ENCODE assay signal across 21 mouse cellular contexts in genomic region chr11:53091596-53091995, GRCm38 (mm10).
DNase-seq lines count a peak whose midpoint lies in the region; ATAC-seq lines count a peak whose summit lies in the region.
"Had no signal": no experiment of that assay in that cellular context is flagged by ENCODE, and none has a peak within 500 bp of the region (broad histone marks: within the 10 kb centered on the region; RNA-seq: fewer than 3 reads in every experiment).

No protein-coding gene starts in this region.

- no peak for DNase-seq in hindbrain, embryonic 14.5 days (ENCODE audit: low spot score)
- DNase-seq in embryonic facial prominence, embryonic 10.5 days (ENCODE audit: low spot score), result peak; percentile 13
- DNase-seq in embryonic facial prominence, embryonic 11.5 days (ENCODE audit: low spot score), result peak; percentile 58
- DNase-seq in embryonic facial prominence, embryonic 14.5 days (ENCODE audit: low spot score), result peak; percentile 69
- no peak for DNase-seq in spleen, adult 18-20 months
- no peak for DNase-seq in neural tube, embryonic 10.5 days (ENCODE audit: extremely low spot score, low spot score)
- DNase-seq: adrenal gland, postnatal 14 days; cerebellum, adult 11 months; cerebellum, adult 2 months; cerebellum, adult 9-11 months; cerebellum, postnatal 25 days; gastrocnemius, postnatal 25 days; heart, adult 18-20 months; kidney, adult 18-20 months had no signal

- no peak overlapping the region for H3K4me3 ChIP-seq in hindbrain, embryonic 13.5 days
- no peak overlapping the region for H3K4me3 ChIP-seq in hindbrain, embryonic 14.5 days (replicated peaks; ENCODE audit: low read length)
- H3K4me3 ChIP-seq in embryonic facial prominence, embryonic 10.5 days, result no peak overlapping the region
- H3K4me3 ChIP-seq in embryonic facial prominence, embryonic 11.5 days (ENCODE audit: low read depth, low read length), result no peak overlapping the region
- no peak overlapping the region for H3K4me3 ChIP-seq in embryonic facial prominence, embryonic 14.5 days (ENCODE audit: low read depth, low read length)
- H3K4me3 ChIP-seq: erythroblast, embryonic 14.5 days; forebrain, embryonic 12.5 days; forebrain, embryonic 15.5 days had no signal

- ATAC-seq in hindbrain, embryonic 13.5 days (ENCODE audit: low FRiP score), result no peak
- no peak for ATAC-seq in hindbrain, embryonic 14.5 days (ENCODE audit: low FRiP score)
- ATAC-seq in embryonic facial prominence, embryonic 11.5 days (replicated peaks; ENCODE audit: insufficient number of reproducible peaks, low FRiP score, low TSS enrichment, low read depth), result no peak
- ATAC-seq in embryonic facial prominence, embryonic 14.5 days (ENCODE audit: low read depth), result no peak
- ATAC-seq: CD4-positive, CD25-positive, alpha-beta regulatory T cell, adult 4 months; forebrain, embryonic 15.5 days; hindbrain, embryonic 16.5 days; intestine, embryonic 16.5 days had no signal

- H3K4me1 ChIP-seq in hindbrain, embryonic 13.5 days (replicated peaks), result peaks cover 15% of the 10 kb centered on the region
- H3K4me1 ChIP-seq in hindbrain, embryonic 14.5 days (replicated peaks; ENCODE audit: control insufficient read depth, insufficient read depth, low read length), result no peaks in the 10 kb centered on the region; the same call in 1 of the 2 replicates
- peaks cover 27% of the 10 kb centered on the region for H3K4me1 ChIP-seq in embryonic facial prominence, embryonic 10.5 days
- H3K4me1 ChIP-seq in embryonic facial prominence, embryonic 11.5 days (ENCODE audit: control insufficient read depth, insufficient read depth, low read length), result no peaks in the 10 kb centered on the region
- H3K4me1 ChIP-seq in embryonic facial prominence, embryonic 14.5 days (ENCODE audit: control insufficient read depth, insufficient read depth, low read length), result peaks cover 10% of the 10 kb centered on the region; the same call in 1 of the 2 replicates
- H3K4me1 ChIP-seq: forebrain, embryonic 12.5 days; forebrain, embryonic 15.5 days had no signal

- H3K27me3 ChIP-seq in hindbrain, embryonic 13.5 days, result no peaks in the 10 kb centered on the region
- no peaks in the 10 kb centered on the region for H3K27me3 ChIP-seq in hindbrain, embryonic 14.5 days (ENCODE audit: control insufficient read depth, insufficient read depth, low read length)
- no peaks in the 10 kb centered on the region for H3K27me3 ChIP-seq in embryonic facial prominence, embryonic 10.5 days (replicated peaks; ENCODE audit: low read depth, poor library complexity, severe bottlenecking)
- no peaks in the 10 kb centered on the region for H3K27me3 ChIP-seq in embryonic facial prominence, embryonic 11.5 days (ENCODE audit: control insufficient read depth, insufficient read depth, low read length)
- H3K27me3 ChIP-seq in embryonic facial prominence, embryonic 14.5 days (replicated peaks; ENCODE audit: control insufficient read depth, insufficient read depth, low read length), result no peaks in the 10 kb centered on the region
- H3K27me3 ChIP-seq: forebrain, embryonic 15.5 days had no signal

- 57% methylated on average over 5 of the region's 5 CpGs for WGBS in hindbrain, embryonic 13.5 days
- WGBS in hindbrain, embryonic 14.5 days, result 55% methylated on average over 5 of the region's 5 CpGs
- 63% methylated on average over 5 of the region's 5 CpGs for WGBS in embryonic facial prominence, embryonic 10.5 days
- 36% methylated on average over 5 of the region's 5 CpGs for WGBS in embryonic facial prominence, embryonic 11.5 days
- WGBS in embryonic facial prominence, embryonic 14.5 days, result 18% methylated on average over 5 of the region's 5 CpGs

- peak overlapping the region; percentile 19; the same call in 1 of the 2 replicates for H3K27ac ChIP-seq in hindbrain, embryonic 13.5 days
- H3K27ac ChIP-seq in hindbrain, embryonic 14.5 days, result no peak overlapping the region
- peak overlapping the region; percentile 48 for H3K27ac ChIP-seq in embryonic facial prominence, embryonic 10.5 days (replicated peaks)
- no peak overlapping the region for H3K27ac ChIP-seq in embryonic facial prominence, embryonic 11.5 days (replicated peaks; ENCODE audit: low read depth, low read length)
- no peak overlapping the region for H3K27ac ChIP-seq in embryonic facial prominence, embryonic 14.5 days (replicated peaks; ENCODE audit: low read depth, low read length)
- H3K27ac ChIP-seq: forebrain, embryonic 12.5 days; forebrain, embryonic 15.5 days had no signal

- H3K9ac ChIP-seq in hindbrain, embryonic 13.5 days, result no peak overlapping the region
- H3K9ac ChIP-seq in hindbrain, embryonic 14.5 days, result no peak overlapping the region
- H3K9ac ChIP-seq in embryonic facial prominence, embryonic 11.5 days (replicated peaks; ENCODE audit: low read length), result no peak overlapping the region
- no peak overlapping the region for H3K9ac ChIP-seq in embryonic facial prominence, embryonic 14.5 days (ENCODE audit: low read depth, low read length)
- H3K9ac ChIP-seq: forebrain, embryonic 12.5 days; forebrain, embryonic 15.5 days had no signal

- H3K9me3 ChIP-seq in hindbrain, embryonic 13.5 days, result no peaks in the 10 kb centered on the region
- H3K9me3 ChIP-seq in hindbrain, embryonic 14.5 days (ENCODE audit: control insufficient read depth, low read length), result no peaks in the 10 kb centered on the region
- no peaks in the 10 kb centered on the region for H3K9me3 ChIP-seq in embryonic facial prominence, embryonic 10.5 days
- H3K9me3 ChIP-seq in embryonic facial prominence, embryonic 11.5 days (replicated peaks; ENCODE audit: control insufficient read depth, low read length), result no peaks in the 10 kb centered on the region
- H3K9me3 ChIP-seq in embryonic facial prominence, embryonic 14.5 days (ENCODE audit: control insufficient read depth, low read length), result no peaks in the 10 kb centered on the region
- H3K9me3 ChIP-seq: forebrain, embryonic 12.5 days; forebrain, embryonic 15.5 days had no signal

- H3K36me3 ChIP-seq in hindbrain, embryonic 13.5 days, result no peaks in the 10 kb centered on the region
- H3K36me3 ChIP-seq in hindbrain, embryonic 14.5 days (replicated peaks; ENCODE audit: control insufficient read depth, insufficient read depth), result no peaks in the 10 kb centered on the region
- H3K36me3 ChIP-seq in embryonic facial prominence, embryonic 10.5 days (replicated peaks), result no peaks in the 10 kb centered on the region
- no peaks in the 10 kb centered on the region for H3K36me3 ChIP-seq in embryonic facial prominence, embryonic 11.5 days (replicated peaks; ENCODE audit: control insufficient read depth, insufficient read depth, low read depth, low read length)
- no peaks in the 10 kb centered on the region for H3K36me3 ChIP-seq in embryonic facial prominence, embryonic 14.5 days (ENCODE audit: control insufficient read depth, insufficient read depth, low read length)
- H3K36me3 ChIP-seq: forebrain, embryonic 12.5 days; forebrain, embryonic 15.5 days had no signal

- H3K4me2 ChIP-seq in hindbrain, embryonic 13.5 days, result no peak overlapping the region
- H3K4me2 ChIP-seq in hindbrain, embryonic 14.5 days (replicated peaks), result no peak overlapping the region
- no peak overlapping the region for H3K4me2 ChIP-seq in embryonic facial prominence, embryonic 11.5 days (ENCODE audit: low read depth, low read length)
- no peak overlapping the region for H3K4me2 ChIP-seq in embryonic facial prominence, embryonic 14.5 days (ENCODE audit: low read depth, low read length)
- H3K4me2 ChIP-seq: forebrain, embryonic 12.5 days; forebrain, embryonic 15.5 days had no signal

Comparison
In these comparisons a context has a peak if more than half of its experiments do, and no peak if none do; other contexts are left out.
1. H3K27ac ChIP-seq: peak in hindbrain, embryonic 13.5 days (single experiment) and embryonic facial prominence, embryonic 10.5 days (single experiment); none in hindbrain, embryonic 14.5 days (single experiment), embryonic facial prominence, embryonic 11.5 days (single experiment) and embryonic facial prominence, embryonic 14.5 days (single experiment).
2. DNase-seq: peak in embryonic facial prominence, embryonic 10.5 days (single experiment), embryonic facial prominence, embryonic 11.5 days (single experiment) and embryonic facial prominence, embryonic 14.5 days (single experiment); none in hindbrain, embryonic 14.5 days (single experiment), spleen, adult 18-20 months (0 of 2) and neural tube, embryonic 10.5 days (single experiment).